In genomic region chr11:66258851-66259250, GRCm38 (mm10) we compare ENCODE assay signal across 10 mouse cellular contexts.
DNase-seq lines count a peak whose midpoint lies in the region; ATAC-seq lines count a peak whose summit lies in the region.
"Had no signal": no experiment of that assay in that cellular context is flagged by ENCODE, and none has a peak within 500 bp of the region (broad histone marks: within the 10 kb centered on the region; RNA-seq: fewer than 3 reads in every experiment).

No protein-coding gene starts in this region.

- H3K9me3 ChIP-seq in heart, embryonic 12.5 days (replicated peaks): no peaks in the 10 kb centered on the region
- no peaks in the 10 kb centered on the region for H3K9me3 ChIP-seq in liver, embryonic 11.5 days (ENCODE audit: control insufficient read depth, low read length)

- no peak for ATAC-seq in heart, embryonic 12.5 days (ENCODE audit: insufficient number of reproducible peaks, low FRiP score)
- ATAC-seq in liver, embryonic 11.5 days (replicated peaks; ENCODE audit: low FRiP score): no peak
- no peak for ATAC-seq in megakaryocyte-erythroid progenitor cell, adult 5-6 weeks (replicated peaks; ENCODE audit: low FRiP score, low TSS enrichment, poor library complexity, severe bottlenecking)

- no peaks in the 10 kb centered on the region for H3K36me3 ChIP-seq in heart, embryonic 12.5 days
- no peaks in the 10 kb centered on the region for H3K36me3 ChIP-seq in liver, embryonic 11.5 days (ENCODE audit: control insufficient read depth, insufficient read depth, low read length)
- H3K36me3 ChIP-seq: G1E had no signal

- H3K27me3 ChIP-seq in heart, embryonic 12.5 days (replicated peaks): no peaks in the 10 kb centered on the region
- H3K27me3 ChIP-seq in liver, embryonic 11.5 days (replicated peaks; ENCODE audit: control insufficient read depth, insufficient read depth, low read length): no peaks in the 10 kb centered on the region

- H3K4me3 ChIP-seq in heart, embryonic 12.5 days: no peak overlapping the region
- no peak overlapping the region for H3K4me3 ChIP-seq in liver, embryonic 11.5 days (ENCODE audit: low read depth, low read length)
- H3K4me3 ChIP-seq: heart, adult 2 months had no signal

- no peaks in the 10 kb centered on the region for H3K4me1 ChIP-seq in heart, embryonic 12.5 days (replicated peaks)
- H3K4me1 ChIP-seq in liver, embryonic 11.5 days (replicated peaks; ENCODE audit: control insufficient read depth, insufficient read depth, low read length): no peaks in the 10 kb centered on the region

- 13% methylated on average over 3 of the region's 3 CpGs for WGBS in heart, embryonic 12.5 days
- WGBS in liver, embryonic 11.5 days: 11% methylated on average over 3 of the region's 3 CpGs

- no peak overlapping the region for H3K4me2 ChIP-seq in heart, embryonic 12.5 days
- H3K4me2 ChIP-seq in liver, embryonic 11.5 days: no peak overlapping the region

- no peak overlapping the region for H3K9ac ChIP-seq in heart, embryonic 12.5 days
- H3K9ac ChIP-seq in liver, embryonic 11.5 days (ENCODE audit: low read depth, low read length): no peak overlapping the region

- peak; percentile 6 for DNase-seq in heart, adult 8-10 months (ENCODE audit: low spot score)
- peak; percentile 55 for DNase-seq in ES-CJ7 (ENCODE audit: low read depth, low spot score)
- DNase-seq in embryo, embryonic 10.5 days (ENCODE audit: low spot score): peak; percentile 78
- DNase-seq in liver, embryonic 11.5 days (ENCODE audit: low spot score): peak; percentile 44
- no peak for DNase-seq in left cerebral cortex, adult 11 months (ENCODE audit: low spot score)
- DNase-seq in cerebellum, adult 9-10 months: no peak

- no peak overlapping the region for H3K27ac ChIP-seq in heart, embryonic 12.5 days (ENCODE audit: poor library complexity, severe bottlenecking)
- H3K27ac ChIP-seq in liver, embryonic 11.5 days (ENCODE audit: low read depth, low read length): no peak overlapping the region
- H3K27ac ChIP-seq: heart, adult 2 months had no signal

Comparison
In these comparisons a context has a peak if more than half of its experiments do, and no peak if none do; other contexts are left out.
1. DNase-seq: peak in heart, adult 8-10 months (single experiment), ES-CJ7 (single experiment), embryo, embryonic 10.5 days (single experiment) and liver, embryonic 11.5 days (single experiment); none in left cerebral cortex, adult 11 months (single experiment) and cerebellum, adult 9-10 months (single experiment).